Mouse (Mus musculus) heart, embryonic 11.5 days (tissue): ENCODE results near the gene Pacs1. TPM values are rescaled to one million over a fixed set of nuclear protein-coding genes. Genes with fewer than 3 reads are reported as not detected.

ENCODE experiments used
- ATAC-seq: fragments of 200-750 bp; cut with Nextera tagmentation; replicated peaks from 2 replicates; pipeline ENCODE4 v1.8.0; 2017; ENCODE audit warnings: moderate library complexity; ENCODE audit not compliant: insufficient number of reproducible peaks, low FRiP score, low TSS enrichment
- H3K27ac ChIP-seq: fragments of 300-500 bp; sonication (generic); 2 replicates; pipeline ENCODE4 v1.5.1; 2014; ENCODE audit warnings: mild to moderate bottlenecking, low read depth, low read length
- H3K27me3 ChIP-seq: fragments of 300-500 bp; sonication (generic); 2 replicates; pipeline ENCODE4 v1.6.1; 2014; ENCODE audit warnings: mild to moderate bottlenecking, low read length, mixed read lengths; ENCODE audit not compliant: control insufficient read depth, insufficient read depth
- H3K36me3 ChIP-seq: fragments of 300-500 bp; sonication (generic); 2 replicates; pipeline ENCODE4 v1.6.1; 2014; ENCODE audit warnings: mild to moderate bottlenecking, low read length, moderate library complexity, mixed read lengths; ENCODE audit not compliant: control insufficient read depth, insufficient read depth
- H3K4me1 ChIP-seq: fragments of 300-500 bp; sonication (generic); 2 replicates; pipeline ENCODE4 v1.6.1; 2014; ENCODE audit warnings: low read length; ENCODE audit not compliant: control insufficient read depth, insufficient read depth
- H3K4me2 ChIP-seq: fragments of 300-500 bp; sonication (generic); 2 replicates; pipeline ENCODE4 v1.6.1; 2014; ENCODE audit warnings: mild to moderate bottlenecking, moderate library complexity
- H3K4me3 ChIP-seq: fragments of 300-500 bp; sonication (generic); 2 replicates; pipeline ENCODE4 v1.5.1; 2014; ENCODE audit warnings: low read depth, low read length
- H3K9ac ChIP-seq: fragments of 300-500 bp; sonication (generic); 2 replicates; pipeline ENCODE4 v1.6.1; 2014; ENCODE audit warnings: mild to moderate bottlenecking, low read depth, low read length, moderate library complexity
- H3K9me3 ChIP-seq: fragments of 300-500 bp; sonication (generic); replicated peaks from 2 replicates; pipeline ENCODE4 v1.6.1; 2016; ENCODE audit warnings: low read length; ENCODE audit not compliant: control insufficient read depth
- WGBS: fragments of 180-500 bp; shearing (Covaris S2); extraction: QIAGEN DNeasy Blood & Tissue Kit; methylation state at CpG from one replicate; pipeline ENCODE4 v1.1.7; 2014; ENCODE audit not compliant: insufficient replicate concordance; 5-methylcytosine and 5-hydroxymethylcytosine counted together
- polyA plus RNA-seq: library from polyadenylated mRNA; unstranded; fragments of >200 nt; fragmentation: Nextera tagmentation; extraction: Ambion mirVana; gene quantifications from 2 replicates; pipeline ENCODE4 v1.2.1, GENCODE M21; 2014

Pacs1 gene
- polyA plus RNA-seq, 1 experiment from 2014 or later: 22.8 TPM

GRCm38 (mm10) chr19:5108702-5109101 lies 164.2 kb downstream of the Pacs1 start:
- Histone ChIP-seq H3K9ac (0 out of 2 replicates have a peak overlapping the region, but pooled peaks have one; percentile 39), H3K27ac (no peak overlapping the region), H3K4me2 (no peak overlapping the region), H3K9me3 (no peaks in the 10 kb centered on the region), H3K27me3 (no peaks in the 10 kb centered on the region), H3K36me3 (peaks cover 26% of the 10 kb centered on the region), H3K4me3 (no peak overlapping the region), H3K4me1 (peaks cover 15% of the 10 kb centered on the region)
- no peak for ATAC-seq
- WGBS: 26% methylated on average over 4 of the region's 4 CpGs

GRCm38 (mm10) chr19:5108271-5108575 lies 164.7 kb downstream of the Pacs1 start:
- no peak overlapping the region for H3K27ac ChIP-seq

GRCm38 (mm10) chr19:5107556-5108270 lies 165.2 kb downstream of the Pacs1 start:
- 0 out of 2 replicates have a peak overlapping the region, but pooled peaks have one; percentile 19 for H3K4me3 ChIP-seq
- no peak for ATAC-seq

More at GRCm38 (mm10) chr19:5108271-5108575, 164.7 kb downstream of the Pacs1 start:
- H3K4me3 ChIP-seq: no peak overlapping the region
- H3K27me3 ChIP-seq: no peaks in the 10 kb centered on the region
- H3K4me1 ChIP-seq: peaks cover 15% of the 10 kb centered on the region
- 15% methylated on average over 5 of the region's 5 CpGs for WGBS
- no peak overlapping the region for H3K4me2 ChIP-seq
- ATAC-seq: 0 out of 2 replicates have a peak, but pooled peaks have one; percentile 9
- H3K9me3 ChIP-seq: no peaks in the 10 kb centered on the region
- 0 out of 2 replicates have a peak overlapping the region, but pooled peaks have one; percentile 39 for H3K9ac ChIP-seq
- peaks cover 23% of the 10 kb centered on the region for H3K36me3 ChIP-seq

GRCm38 (mm10) chr19:5106731-5107191 lies 166.2 kb downstream of the Pacs1 start, which contains the start of gene Rab1b:
Gene Rab1b, minus strand, starts transcription at chr19:5107072.
- Histone ChIP-seq H3K4me3 (peak within 1 kb of the TSS; percentile 92), H3K4me1 (peaks cover 15% of the 10 kb centered on the region), H3K27me3 (no peaks in the 10 kb centered on the region), H3K27ac (peak within 1 kb of the TSS; percentile 87), H3K4me2 (peak within 1 kb of the TSS; percentile 95), H3K36me3 (peaks cover 30% of the 10 kb centered on the region), H3K9ac (peak within 1 kb of the TSS; percentile 86), H3K9me3 (no peaks in the 10 kb centered on the region)
- WGBS: under 1% methylated on average over 45 of the region's 46 CpGs
- peak; percentile 86 for ATAC-seq

More at GRCm38 (mm10) chr19:5107556-5108270, 165.2 kb downstream of the Pacs1 start:
- no peaks in the 10 kb centered on the region for H3K9me3 ChIP-seq
- H3K27me3 ChIP-seq: no peaks in the 10 kb centered on the region
- H3K4me2 ChIP-seq: peak overlapping the region; percentile 63
- H3K9ac ChIP-seq: peak overlapping the region; percentile 52
- H3K4me1 ChIP-seq: peaks cover 15% of the 10 kb centered on the region
- WGBS: 65% methylated on average over 18 of the region's 18 CpGs
- no peak overlapping the region for H3K27ac ChIP-seq
- H3K36me3 ChIP-seq: peaks cover 22% of the 10 kb centered on the region

GRCm38 (mm10) chr19:5106074-5106473 lies 166.8 kb downstream of the Pacs1 start:
- Histone ChIP-seq H3K4me3 (peak overlapping the region; percentile 92), H3K9me3 (no peaks in the 10 kb centered on the region), H3K9ac (peak overlapping the region; percentile 86), H3K27me3 (no peaks in the 10 kb centered on the region), H3K27ac (peak overlapping the region; percentile 87), H3K4me2 (peak overlapping the region; percentile 95), H3K36me3 (peaks cover 30% of the 10 kb centered on the region), H3K4me1 (peaks cover 15% of the 10 kb centered on the region)
- ATAC-seq: no peak
- WGBS: 7% methylated on average over 9 of the region's 9 CpGs

GRCm38 (mm10) chr19:5098363-5099143 lies 174.4 kb downstream of the Pacs1 start, which contains the start of gene Cnih2:
Gene Cnih2, minus strand, starts transcription at chr19:5098521.
- 4% methylated on average over 32 of the region's 48 CpGs for WGBS
- H3K4me2 ChIP-seq: peak within 1 kb of the TSS; percentile 99
- peak within 1 kb of the TSS; percentile 77 for H3K9ac ChIP-seq
- H3K9me3 ChIP-seq: no peaks in the 10 kb centered on the region
- ATAC-seq: no peak; the same call in 1 of the 2 replicates
- no peak within 1 kb of the TSS for H3K27ac ChIP-seq
- H3K36me3 ChIP-seq: peaks cover 21% of the 10 kb centered on the region
- peak within 1 kb of the TSS; percentile 55 for H3K4me3 ChIP-seq
- H3K4me1 ChIP-seq: peaks cover 37% of the 10 kb centered on the region
- H3K27me3 ChIP-seq: 0 out of 2 replicates have a peak, but pooled peaks cover 2% of the 10 kb centered on the region

- no peaks in the 10 kb centered on the region for H3K9me3 ChIP-seq
- peak overlapping the region; percentile 77 for H3K9ac ChIP-seq
- peak overlapping the region; percentile 99 for H3K4me2 ChIP-seq
- H3K4me1 ChIP-seq: peaks cover 37% of the 10 kb centered on the region
- no peak overlapping the region for H3K27ac ChIP-seq
- WGBS: 8% methylated on average over 31 of the region's 31 CpGs
- ATAC-seq: no peak
- peak overlapping the region; percentile 55 for H3K4me3 ChIP-seq
- peaks cover 24% of the 10 kb centered on the region for H3K36me3 ChIP-seq
- H3K27me3 ChIP-seq: 0 out of 2 replicates have a peak, but pooled peaks cover 2% of the 10 kb centered on the region
Observed at GRCm38 (mm10) chr19:5097521-5098362, 175.2 kb downstream of the Pacs1 start.
